Mouse (Mus musculus) embryonic facial prominence, embryonic 13.5 days (tissue): ENCODE results near the gene Kcnk2. TPM values are rescaled to one million over a fixed set of nuclear protein-coding genes. Genes with fewer than 3 reads are reported as not detected.

Source experiments
- ATAC-seq: fragments of 200-750 bp; cut with Nextera tagmentation; 2 replicates; pipeline ENCODE4 v1.8.0; 2017; ENCODE audit warnings: low read depth; ENCODE audit not compliant: insufficient number of reproducible peaks, insufficient read depth, low FRiP score, low TSS enrichment
- H3K27ac ChIP-seq: fragments of 300-500 bp; sonication (generic); 2 replicates; pipeline ENCODE4 v1.5.1; 2015; ENCODE audit warnings: moderate library complexity, mild to moderate bottlenecking, inconsistent platforms
- H3K27me3 ChIP-seq: fragments of 300-500 bp; sonication (generic); 2 replicates; pipeline ENCODE4 v1.6.1; 2015; ENCODE audit warnings: mild to moderate bottlenecking, inconsistent platforms
- H3K36me3 ChIP-seq: fragments of 300-500 bp; sonication (generic); 2 replicates; pipeline ENCODE4 v1.6.1; 2015; ENCODE audit warnings: mild to moderate bottlenecking, inconsistent platforms
- H3K4me1 ChIP-seq: fragments of 300-500 bp; sonication (generic); 2 replicates; pipeline ENCODE4 v1.6.1; 2015; ENCODE audit warnings: inconsistent platforms
- H3K4me2 ChIP-seq: fragments of 300-500 bp; sonication (generic); 2 replicates; pipeline ENCODE4 v1.6.1; 2015; ENCODE audit warnings: moderate library complexity, mild to moderate bottlenecking, inconsistent platforms
- H3K4me3 ChIP-seq: fragments of 300-500 bp; sonication (generic); 2 replicates; pipeline ENCODE4 v1.5.1; 2015; ENCODE audit warnings: mild to moderate bottlenecking, inconsistent platforms
- H3K9ac ChIP-seq: fragments of 300-500 bp; sonication (generic); 2 replicates; pipeline ENCODE4 v1.6.1; 2015; ENCODE audit warnings: mild to moderate bottlenecking, inconsistent platforms
- H3K9me3 ChIP-seq: fragments of 300-500 bp; sonication (generic); 2 replicates; pipeline ENCODE4 v1.6.1; 2016; ENCODE audit warnings: inconsistent platforms
- WGBS: fragments of 180-500 bp; shearing (Covaris S2); methylation state at CpG from one replicate; pipeline ENCODE4 v1.1.7; 2015; ENCODE audit warnings: mixed read lengths; 5-methylcytosine and 5-hydroxymethylcytosine counted together
- microRNA-seq: library from miRNA; unstranded; fragments of <30 nt; microRNA quantifications from one replicate; pipeline ENCODE4, GENCODE M21; 2016
- polyA plus RNA-seq: library from polyadenylated mRNA; unstranded; fragments of >200 nt; fragmentation: Nextera tagmentation; extraction: Ambion mirVana; gene quantifications from 2 replicates; pipeline ENCODE4 v1.2.1, GENCODE M21; 2015

The Kcnk2 gene
- polyA plus RNA-seq, 1 experiment from 2014 or later: 9.5 TPM

DNA sequence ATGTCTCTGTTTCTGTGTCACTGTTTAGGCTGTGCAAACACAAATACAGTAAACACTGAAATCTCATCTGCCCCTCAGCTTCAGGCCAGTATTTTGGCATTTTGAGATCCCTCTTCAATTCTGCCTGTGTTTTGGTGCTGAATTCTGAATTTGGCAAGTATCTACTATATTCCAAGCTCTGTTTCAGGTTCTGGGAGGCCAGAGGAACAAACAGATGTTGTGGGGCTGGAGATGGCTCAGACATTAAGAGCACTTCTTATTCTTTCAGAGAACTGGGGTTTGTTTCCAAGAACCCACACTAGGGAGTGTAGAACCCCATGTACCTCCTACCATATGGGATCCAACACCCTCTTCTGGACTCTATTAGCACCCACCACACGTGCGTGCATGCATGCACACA is 237.8 kb downstream of the Kcnk2 start:
- no peak overlapping the region for H3K27ac ChIP-seq
- no peak overlapping the region for H3K4me3 ChIP-seq
- peaks cover 11% of the 10 kb centered on the region for H3K4me1 ChIP-seq
- H3K36me3 ChIP-seq: no peaks in the 10 kb centered on the region
- H3K27me3 ChIP-seq: no peaks in the 10 kb centered on the region
- no peak overlapping the region for H3K4me2 ChIP-seq
- no peak overlapping the region for H3K9ac ChIP-seq
- no peak for ATAC-seq
- H3K9me3 ChIP-seq: no peaks in the 10 kb centered on the region
- 91% methylated on average over 2 of the region's 2 CpGs for WGBS

Small RNA genes within 50 kb of the gene (microRNA-seq; reads per million reads assigned to microRNA genes)
- not detected for gene Gm24092
